Mouse (Mus musculus): ENCODE results near the gene Olfr561. TPM values are rescaled to one million over a fixed set of nuclear protein-coding genes. Genes with fewer than 3 reads are reported as not detected.
A peak's percentile ranks its signal among the peaks of the same experiment; 100 is the strongest.

Gene Olfr561
- total and polyA plus RNA-seq, 3 experiments = not detected

DNA sequence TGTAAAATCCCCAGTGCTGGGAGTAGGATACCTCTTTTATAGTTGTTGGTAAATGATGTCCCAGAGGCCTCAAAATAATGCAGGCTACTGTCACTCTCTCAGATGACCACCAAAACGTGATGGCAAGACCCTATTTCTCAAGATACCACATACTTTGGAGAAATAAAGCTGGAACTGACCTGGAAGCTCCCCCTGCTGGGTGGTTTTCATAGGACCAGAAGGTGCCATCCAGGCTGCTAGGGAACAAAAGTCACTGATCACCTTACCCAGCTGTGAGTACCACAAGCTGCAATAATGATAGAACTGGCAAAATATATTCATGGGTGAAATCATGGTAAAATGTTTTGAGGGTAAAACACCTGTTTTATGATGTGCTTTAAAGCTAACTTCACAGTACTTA, 18.9 kb upstream of the Olfr561 start:
- Histone ChIP-seq H3K27ac (ENCODE audit: insufficient read depth, low read depth) (no peak overlapping the region), H3K27me3 (replicated peaks) (no peaks in the 10 kb centered on the region), H3K79me2 (replicated peaks; ENCODE audit: control insufficient read depth, extremely low read depth, insufficient read depth, poor library complexity, severe bottlenecking) (no peaks in the 10 kb centered on the region), H3K9me3 (replicated peaks; ENCODE audit: low read length) (no peaks in the 10 kb centered on the region), H3K9ac (ENCODE audit: insufficient read depth, low read depth) (no peak overlapping the region), H3K4me3 (replicated peaks in 1 of 3; ENCODE audit: low read depth in 2 of 3, low read length in 2 of 3, poor library complexity in 1 of 3) (no peak overlapping the region), H3K4me2 (ENCODE audit: insufficient read depth, low read depth, poor library complexity, severe bottlenecking) (no peak overlapping the region), H3K36me3 (replicated peaks in 1 of 2; ENCODE audit: control insufficient read depth in 1 of 2, insufficient read depth in 1 of 2, low read length in 1 of 2) (no peaks in the 10 kb centered on the region), H3K4me1 (ENCODE audit: control insufficient read depth in 1 of 2, insufficient read depth in 2 of 2) (no peaks in the 10 kb centered on the region)
- in situ Hi-C loops (cut with MboI; ENCODE audit: low pct_ligation_motif_present, low pct_unique_long_range_greater_than_20kb, low sequenced_read_pairs) = loop anchor here (25.0 kb wide), 1 partner anchor 240 kb away; no protein-coding TSS in a partner anchor
- peak; percentile 57 for TF ChIP-seq SMC3 (IDR thresholded peaks at IDR 0.05; ENCODE audit: low read depth, low read length)
- no peak for TF ChIP-seq MEF2A (IDR thresholded peaks at IDR 0.05; ENCODE audit: borderline replicate concordance, low read depth, low read length)
- no peak for TF ChIP-seq JUN (IDR thresholded peaks at IDR 0.05; ENCODE audit: insufficient read depth, low read depth, low read length)
- TF ChIP-seq ELF1 (IDR thresholded peaks at IDR 0.05; ENCODE audit: low read depth, low read length) = no peak
- TF ChIP-seq SIN3A (IDR thresholded peaks at IDR 0.05; ENCODE audit: low read length) = no peak
- TF ChIP-seq IRF4 (IDR thresholded peaks at IDR 0.05; ENCODE audit: low read depth, low read length) = no peak
- no peak for TF ChIP-seq MAX (IDR thresholded peaks at IDR 0.05; ENCODE audit: low read length)
- TF ChIP-seq ZC3H11A (IDR thresholded peaks at IDR 0.05; ENCODE audit: low read depth, low read length) = no peak
- TF ChIP-seq RAD21 (IDR thresholded peaks at IDR 0.05; ENCODE audit: low read depth, low read length) = peak; percentile 5
- TF ChIP-seq CTCF (conservative IDR thresholded peaks at IDR 0.05 in 1 of 2, IDR thresholded peaks at IDR 0.05 in 1 of 2; ENCODE audit: low read depth in 2 of 2, low read length in 2 of 2) = peak in 1 of 2 experiments; percentile 64; a peak in 2 of 4 replicates
- no peak for TF ChIP-seq JUND (conservative IDR thresholded peaks at IDR 0.05; ENCODE audit: low read depth, low read length)
- no peak for TF ChIP-seq POLR2A (IDR thresholded peaks at IDR 0.05; ENCODE audit: low read depth, low read length)
- TF ChIP-seq KAT2A (IDR thresholded peaks at IDR 0.05; ENCODE audit: insufficient replicate concordance, low read length) = no peak
- dilution Hi-C loops (cut with MboI; ENCODE audit: extremely low pct_ligation_motif_present, extremely low pct_unique_long_range_greater_than_20kb, low sequenced_read_pairs) = no loop called here
- DNase-seq (ENCODE audit: extremely low read depth) = peak; percentile 23

DNA sequence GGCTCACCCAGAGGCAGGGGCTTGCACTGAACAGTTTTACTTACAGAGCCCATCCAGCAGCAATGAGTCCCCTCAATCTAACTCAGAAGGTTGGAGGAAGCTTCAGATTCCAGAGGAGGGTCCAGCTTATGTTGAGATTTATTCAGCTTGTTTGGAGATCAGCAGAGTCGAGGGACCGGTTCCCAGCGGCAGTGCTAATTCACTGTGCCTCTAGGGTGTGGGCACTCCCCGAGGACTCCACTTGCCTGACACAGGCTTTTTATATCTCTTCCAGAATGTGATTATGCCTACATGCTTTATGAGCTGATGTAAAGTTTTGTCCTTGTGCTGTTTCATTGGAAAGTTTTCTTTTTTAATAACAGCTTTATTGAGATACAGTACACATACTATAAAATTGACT, 11.8 kb upstream of the Olfr561 start, which contains the start of the genes Olfr560 and Olfr78:
Olfr560 (minus strand) TSS at position 101 of the 400 bp plus-strand sequence.
Olfr78 (minus strand) TSS at position 206 of the 400 bp plus-strand sequence.
- H3K36me3 ChIP-seq (replicated peaks in 1 of 2; ENCODE audit: control insufficient read depth in 1 of 2, insufficient read depth in 1 of 2, low read length in 1 of 2) = no peaks in the 10 kb centered on the region
- H3K4me2 ChIP-seq (ENCODE audit: insufficient read depth, low read depth, poor library complexity, severe bottlenecking) = no peak within 1 kb of the TSS
- TF ChIP-seq SMC3 (IDR thresholded peaks at IDR 0.05; ENCODE audit: low read depth, low read length) = no peak
- no peak for TF ChIP-seq IRF4 (IDR thresholded peaks at IDR 0.05; ENCODE audit: low read depth, low read length)
- no peak for TF ChIP-seq CHD1 (IDR thresholded peaks at IDR 0.05; ENCODE audit: low read depth, low read length)
- no peak for TF ChIP-seq BHLHE40 (IDR thresholded peaks at IDR 0.05; ENCODE audit: low read depth, low read length)
- TF ChIP-seq ZC3H11A (IDR thresholded peaks at IDR 0.05; ENCODE audit: low read depth, low read length) = no peak
- no peak for TF ChIP-seq MAX (IDR thresholded peaks at IDR 0.05; ENCODE audit: low read length)
- TF ChIP-seq GABPA (IDR thresholded peaks at IDR 0.05; ENCODE audit: insufficient replicate concordance, low read depth, low read length) = no peak
- TF ChIP-seq MEF2A (IDR thresholded peaks at IDR 0.05; ENCODE audit: borderline replicate concordance, low read depth, low read length) = no peak
- TF ChIP-seq NRF1 (IDR thresholded peaks at IDR 0.05; ENCODE audit: low read depth, low read length) = no peak
- no peak for TF ChIP-seq NELFE (IDR thresholded peaks at IDR 0.05; ENCODE audit: low read depth, low read length)
- TF ChIP-seq HCFC1 (IDR thresholded peaks at IDR 0.05; ENCODE audit: low read depth, low read length) = no peak
- TF ChIP-seq MXI1 (IDR thresholded peaks at IDR 0.05; ENCODE audit: low read depth, low read length) = no peak
- in situ Hi-C loops (cut with MboI; ENCODE audit: low pct_ligation_motif_present, low pct_unique_long_range_greater_than_20kb, low sequenced_read_pairs) (loop anchor here (25.0 kb wide), 1 partner anchor 247 kb away; no protein-coding TSS in a partner anchor), dilution Hi-C loops (cut with MboI; ENCODE audit: extremely low pct_ligation_motif_present, extremely low pct_unique_long_range_greater_than_20kb, low sequenced_read_pairs) (no loop called here)
- H3K4me3 ChIP-seq (replicated peaks in 1 of 3; ENCODE audit: low read depth in 2 of 3, low read length in 2 of 3, poor library complexity in 1 of 3) = no peak within 1 kb of the TSS
- H3K9ac ChIP-seq (ENCODE audit: insufficient read depth, low read depth) = no peak within 1 kb of the TSS
- DNase-seq (ENCODE audit: extremely low read depth) = no peak
- no peak within 1 kb of the TSS for H3K27ac ChIP-seq (ENCODE audit: insufficient read depth, low read depth)
- H3K79me2 ChIP-seq (replicated peaks; ENCODE audit: control insufficient read depth, extremely low read depth, insufficient read depth, poor library complexity, severe bottlenecking) = no peaks in the 10 kb centered on the region
- no peaks in the 10 kb centered on the region for H3K4me1 ChIP-seq (ENCODE audit: control insufficient read depth in 1 of 2, insufficient read depth in 2 of 2)
- no peaks in the 10 kb centered on the region for H3K27me3 ChIP-seq (replicated peaks)
- no peaks in the 10 kb centered on the region for H3K9me3 ChIP-seq (replicated peaks; ENCODE audit: low read length)
